Mouse (Mus musculus): ENCODE measurements around the gene Pigq. TPM values are rescaled to one million over a fixed set of nuclear protein-coding genes. Genes with fewer than 3 reads are reported as not detected.

The Pigq gene
- polyA plus RNA-seq, 1 experiment from 2014 or later = 64.2 TPM

GRCm38 (mm10) chr17:25882306-25882705 is 62.4 kb downstream of the Pigq start:
- H3K4me1 ChIP-seq (replicated peaks; ENCODE audit: control insufficient read depth, insufficient read depth, low read length) = no peaks in the 10 kb centered on the region
- no peak overlapping the region for H3K4me2 ChIP-seq (ENCODE audit: low read depth, low read length)
- H3K4me3 ChIP-seq (ENCODE audit: low read length) = no peak overlapping the region
- ATAC-seq (ENCODE audit: low read depth) = no peak
- H3K9me3 ChIP-seq (ENCODE audit: control insufficient read depth, low read length) = no peaks in the 10 kb centered on the region
- no peak overlapping the region for H3K27ac ChIP-seq (ENCODE audit: low read length)
- peaks cover 12% of the 10 kb centered on the region; the same call in 1 of the 2 replicates for H3K36me3 ChIP-seq (ENCODE audit: control insufficient read depth, insufficient read depth, low read length)
- no peaks in the 10 kb centered on the region for H3K27me3 ChIP-seq (ENCODE audit: control insufficient read depth, insufficient read depth, low read depth, low read length)
- WGBS = 45% methylated on average over 5 of the region's 5 CpGs
- H3K9ac ChIP-seq (ENCODE audit: low read length) = no peak overlapping the region

GRCm38 (mm10) chr17:25881691-25882090 is 63.0 kb downstream of the Pigq start:
- Histone ChIP-seq H3K27ac (ENCODE audit: low read length) (no peak overlapping the region), H3K9me3 (ENCODE audit: control insufficient read depth, low read length) (no peaks in the 10 kb centered on the region)
- ATAC-seq (ENCODE audit: low read depth) = no peak

GRCm38 (mm10) chr17:25880913-25881641 is 63.7 kb downstream of the Pigq start:
- Histone ChIP-seq H3K4me3 (ENCODE audit: low read length) (no peak overlapping the region), H3K27me3 (ENCODE audit: control insufficient read depth, insufficient read depth, low read depth, low read length) (no peaks in the 10 kb centered on the region), H3K36me3 (ENCODE audit: control insufficient read depth, insufficient read depth, low read length) (peaks cover 12% of the 10 kb centered on the region; the same call in 1 of the 2 replicates), H3K9me3 (ENCODE audit: control insufficient read depth, low read length) (no peaks in the 10 kb centered on the region), H3K4me2 (ENCODE audit: low read depth, low read length) (no peak overlapping the region), H3K9ac (ENCODE audit: low read length) (peak overlapping the region; percentile 4; the same call in 1 of the 2 replicates), H3K27ac (ENCODE audit: low read length) (no peak overlapping the region), H3K4me1 (replicated peaks; ENCODE audit: control insufficient read depth, insufficient read depth, low read length) (peaks cover 9% of the 10 kb centered on the region)
- no peak for ATAC-seq (ENCODE audit: low read depth)
- WGBS = 15% methylated on average over 5 of the region's 5 CpGs

More at GRCm38 (mm10) chr17:25881691-25882090, 63.0 kb downstream of the Pigq start:
- 36% methylated on average over 4 of the region's 4 CpGs for WGBS
- no peak overlapping the region for H3K4me3 ChIP-seq (ENCODE audit: low read length)
- H3K36me3 ChIP-seq (ENCODE audit: control insufficient read depth, insufficient read depth, low read length) = peaks cover 12% of the 10 kb centered on the region; the same call in 1 of the 2 replicates
- H3K4me1 ChIP-seq (replicated peaks; ENCODE audit: control insufficient read depth, insufficient read depth, low read length) = peaks cover 3% of the 10 kb centered on the region; the same call in 1 of the 2 replicates
- no peaks in the 10 kb centered on the region for H3K27me3 ChIP-seq (ENCODE audit: control insufficient read depth, insufficient read depth, low read depth, low read length)
- H3K4me2 ChIP-seq (ENCODE audit: low read depth, low read length) = no peak overlapping the region
- no peak overlapping the region; the same call in 1 of the 2 replicates for H3K9ac ChIP-seq (ENCODE audit: low read length)

GRCm38 (mm10) chr17:25880196-25880910 is 64.4 kb downstream of the Pigq start, which contains the start of gene Wfikkn1:
TSS of gene Wfikkn1 (minus strand) at chr17:25880858.
- Histone ChIP-seq H3K27me3 (ENCODE audit: control insufficient read depth, insufficient read depth, low read depth, low read length) (no peaks in the 10 kb centered on the region), H3K9ac (ENCODE audit: low read length) (peak within 1 kb of the TSS; percentile 4; the same call in 1 of the 2 replicates), H3K4me2 (ENCODE audit: low read depth, low read length) (no peak within 1 kb of the TSS), H3K36me3 (ENCODE audit: control insufficient read depth, insufficient read depth, low read length) (peaks cover 12% of the 10 kb centered on the region; the same call in 1 of the 2 replicates), H3K4me1 (replicated peaks; ENCODE audit: control insufficient read depth, insufficient read depth, low read length) (peaks cover 12% of the 10 kb centered on the region), H3K9me3 (ENCODE audit: control insufficient read depth, low read length) (no peaks in the 10 kb centered on the region), H3K4me3 (ENCODE audit: low read length) (no peak within 1 kb of the TSS), H3K27ac (ENCODE audit: low read length) (no peak within 1 kb of the TSS)
- ATAC-seq (ENCODE audit: low read depth) = no peak
- WGBS = 36% methylated on average over 5 of the region's 5 CpGs

GRCm38 (mm10) chr17:25879750-25880149 is 65.0 kb downstream of the Pigq start:
- Histone ChIP-seq H3K27ac (ENCODE audit: low read length) (no peak overlapping the region), H3K9me3 (ENCODE audit: control insufficient read depth, low read length) (no peaks in the 10 kb centered on the region)

GRCm38 (mm10) chr17:25879261-25879660 is 65.5 kb downstream of the Pigq start:
- no peak overlapping the region for H3K4me3 ChIP-seq (ENCODE audit: low read length)
- H3K4me1 ChIP-seq (replicated peaks; ENCODE audit: control insufficient read depth, insufficient read depth, low read length) = peaks cover 14% of the 10 kb centered on the region
- no peaks in the 10 kb centered on the region for H3K9me3 ChIP-seq (ENCODE audit: control insufficient read depth, low read length)
- H3K27me3 ChIP-seq (ENCODE audit: control insufficient read depth, insufficient read depth, low read depth, low read length) = no peaks in the 10 kb centered on the region
- H3K9ac ChIP-seq (ENCODE audit: low read length) = no peak overlapping the region
- H3K27ac ChIP-seq (ENCODE audit: low read length) = no peak overlapping the region
- no peak overlapping the region for H3K4me2 ChIP-seq (ENCODE audit: low read depth, low read length)
- H3K36me3 ChIP-seq (ENCODE audit: control insufficient read depth, insufficient read depth, low read length) = peaks cover 9% of the 10 kb centered on the region; the same call in 1 of the 2 replicates
- ATAC-seq (ENCODE audit: low read depth) = no peak
- WGBS = 53% methylated on average over 4 of the region's 4 CpGs

More at GRCm38 (mm10) chr17:25879750-25880149, 65.0 kb downstream of the Pigq start:
- Histone ChIP-seq H3K9ac (ENCODE audit: low read length) (no peak overlapping the region), H3K4me2 (ENCODE audit: low read depth, low read length) (no peak overlapping the region), H3K27me3 (ENCODE audit: control insufficient read depth, insufficient read depth, low read depth, low read length) (no peaks in the 10 kb centered on the region), H3K36me3 (ENCODE audit: control insufficient read depth, insufficient read depth, low read length) (peaks cover 9% of the 10 kb centered on the region; the same call in 1 of the 2 replicates), H3K4me3 (ENCODE audit: low read length) (no peak overlapping the region), H3K4me1 (replicated peaks; ENCODE audit: control insufficient read depth, insufficient read depth, low read length) (peaks cover 12% of the 10 kb centered on the region)
- no peak for ATAC-seq (ENCODE audit: low read depth)
- 77% methylated on average over 8 of the region's 8 CpGs for WGBS

GRCm38 (mm10) chr17:25878611-25879180 is 66.0 kb downstream of the Pigq start:
- H3K4me3 ChIP-seq (ENCODE audit: low read length) = no peak overlapping the region
- ATAC-seq (ENCODE audit: low read depth) = no peak
- no peak overlapping the region for H3K9ac ChIP-seq (ENCODE audit: low read length)
- peaks cover 9% of the 10 kb centered on the region; the same call in 1 of the 2 replicates for H3K36me3 ChIP-seq (ENCODE audit: control insufficient read depth, insufficient read depth, low read length)
- H3K4me1 ChIP-seq (replicated peaks; ENCODE audit: control insufficient read depth, insufficient read depth, low read length) = peaks cover 19% of the 10 kb centered on the region
- no peak overlapping the region for H3K27ac ChIP-seq (ENCODE audit: low read length)
- no peaks in the 10 kb centered on the region for H3K27me3 ChIP-seq (ENCODE audit: control insufficient read depth, insufficient read depth, low read depth, low read length)
- no peaks in the 10 kb centered on the region for H3K9me3 ChIP-seq (ENCODE audit: control insufficient read depth, low read length)
- 92% methylated on average over 19 of the region's 19 CpGs for WGBS
- no peak overlapping the region for H3K4me2 ChIP-seq (ENCODE audit: low read depth, low read length)

- 92% methylated on average over 32 of the region's 32 CpGs for WGBS
- H3K27me3 ChIP-seq (ENCODE audit: control insufficient read depth, insufficient read depth, low read depth, low read length) = no peaks in the 10 kb centered on the region
- H3K27ac ChIP-seq (ENCODE audit: low read length) = no peak overlapping the region
- peaks cover 19% of the 10 kb centered on the region for H3K4me1 ChIP-seq (replicated peaks; ENCODE audit: control insufficient read depth, insufficient read depth, low read length)
- H3K4me2 ChIP-seq (ENCODE audit: low read depth, low read length) = no peak overlapping the region
- H3K36me3 ChIP-seq (ENCODE audit: control insufficient read depth, insufficient read depth, low read length) = peaks cover 9% of the 10 kb centered on the region; the same call in 1 of the 2 replicates
- H3K9me3 ChIP-seq (ENCODE audit: control insufficient read depth, low read length) = no peaks in the 10 kb centered on the region
- H3K9ac ChIP-seq (ENCODE audit: low read length) = no peak overlapping the region
- no peak for ATAC-seq (ENCODE audit: low read depth)
- no peak overlapping the region for H3K4me3 ChIP-seq (ENCODE audit: low read length)
Observed at GRCm38 (mm10) chr17:25877741-25878610, 66.8 kb downstream of the Pigq start.

Measured in lung, embryonic 16.5 days (tissue).